Mouse (Mus musculus) forebrain, embryonic 11.5 days (tissue): Measurements from ENCODE around the gene Hoxa9. TPM values are rescaled to one million over a fixed set of nuclear protein-coding genes. Genes with fewer than 3 reads are reported as not detected.

ENCODE experiments used
- ATAC-seq: fragments of 200-750 bp; cut with Nextera tagmentation; replicated peaks from 2 replicates; pipeline ENCODE4 v1.8.0; 2017; ENCODE audit warnings: moderate TSS enrichment; ENCODE audit not compliant: low FRiP score
- DNase-seq: peaks from one replicate; pipeline ENCODE4 v3.0.0-alpha.2; 2017; ENCODE audit warnings: low spot score
- H3K27ac ChIP-seq: fragments of 300-500 bp; sonication (generic); 2 replicates; pipeline ENCODE4 v1.5.1; 2014; ENCODE audit warnings: low read depth, low read length
- H3K27me3 ChIP-seq: fragments of 300-500 bp; sonication (generic); 2 replicates; pipeline ENCODE4 v1.6.1; 2014; ENCODE audit warnings: mild to moderate bottlenecking, low read length, mixed read lengths; ENCODE audit not compliant: control insufficient read depth, insufficient read depth
- H3K36me3 ChIP-seq: fragments of 300-500 bp; sonication (generic); 2 replicates; pipeline ENCODE4 v1.6.1; 2014; ENCODE audit warnings: mild to moderate bottlenecking, low read length, moderate library complexity, mixed read lengths; ENCODE audit not compliant: control insufficient read depth, insufficient read depth
- H3K4me1 ChIP-seq: fragments of 300-500 bp; sonication (generic); replicated peaks from 2 replicates; pipeline ENCODE4 v1.6.1; 2014; ENCODE audit warnings: low read length, mixed read lengths; ENCODE audit not compliant: control insufficient read depth, insufficient read depth
- H3K4me2 ChIP-seq: fragments of 300-500 bp; sonication (generic); 2 replicates; pipeline ENCODE4 v1.6.1; 2014; ENCODE audit warnings: low read depth, mild to moderate bottlenecking, low read length, moderate library complexity, mixed read lengths; ENCODE audit not compliant: severe bottlenecking
- H3K4me3 ChIP-seq: fragments of 300-500 bp; sonication (generic); 2 replicates; pipeline ENCODE4 v1.5.1; 2014; ENCODE audit warnings: low read depth, low read length
- H3K9ac ChIP-seq: fragments of 300-500 bp; sonication (generic); 2 replicates; pipeline ENCODE4 v1.6.1; 2014; ENCODE audit warnings: low read length
- H3K9me3 ChIP-seq: fragments of 300-500 bp; sonication (generic); 2 replicates; pipeline ENCODE4 v1.6.1; 2016; ENCODE audit warnings: low read length, mixed read lengths; ENCODE audit not compliant: control insufficient read depth
- WGBS: fragments of 180-500 bp; shearing (Covaris S2); extraction: QIAGEN DNeasy Blood & Tissue Kit; methylation state at CpG from one replicate; pipeline ENCODE4 v1.1.7; 2014; 5-methylcytosine and 5-hydroxymethylcytosine counted together
- polyA plus RNA-seq: library from polyadenylated mRNA; unstranded; fragments of >200 nt; fragmentation: Nextera tagmentation; extraction: Ambion mirVana; gene quantifications from 2 replicates; pipeline ENCODE4 v1.2.1, GENCODE M21; 2014

The Hoxa9 gene
- polyA plus RNA-seq, 1 experiment from 2014 or later = not detected

- H3K4me2 ChIP-seq = no peak overlapping the region
- no peak overlapping the region for H3K9ac ChIP-seq
- H3K9me3 ChIP-seq = no peaks in the 10 kb centered on the region
- no peak overlapping the region for H3K27ac ChIP-seq
- H3K27me3 ChIP-seq = peaks cover 100% of the 10 kb centered on the region
- no peak for ATAC-seq
- no peak overlapping the region for H3K4me3 ChIP-seq
- H3K36me3 ChIP-seq = no peaks in the 10 kb centered on the region
- H3K4me1 ChIP-seq = peaks cover 9% of the 10 kb centered on the region
- 5% methylated on average over 14 of the region's 14 CpGs for WGBS
- DNase-seq = no peak
Observed at GRCm38 (mm10) chr6:52218643-52219215, 12.2 kb downstream of the Hoxa9 start.

GRCm38 (mm10) chr6:52217895-52218642 lies 12.8 kb downstream of the Hoxa9 start:
- WGBS = 2% methylated on average over 23 of the region's 23 CpGs
- H3K27me3 ChIP-seq = peaks cover 100% of the 10 kb centered on the region
- H3K27ac ChIP-seq = no peak overlapping the region
- H3K4me2 ChIP-seq = no peak overlapping the region
- no peaks in the 10 kb centered on the region for H3K9me3 ChIP-seq
- DNase-seq (no peak), ATAC-seq (no peak)
- peaks cover 9% of the 10 kb centered on the region for H3K4me1 ChIP-seq
- H3K4me3 ChIP-seq = no peak overlapping the region
- no peak overlapping the region for H3K9ac ChIP-seq
- H3K36me3 ChIP-seq = no peaks in the 10 kb centered on the region

- Histone ChIP-seq H3K4me1 (peaks cover 9% of the 10 kb centered on the region), H3K27ac (no peak overlapping the region), H3K9ac (no peak overlapping the region), H3K27me3 (peaks cover 100% of the 10 kb centered on the region), H3K4me3 (peak overlapping the region; percentile 24), H3K9me3 (no peaks in the 10 kb centered on the region), H3K36me3 (no peaks in the 10 kb centered on the region), H3K4me2 (peak overlapping the region; percentile 47)
- ATAC-seq = no peak
- DNase-seq = peak; percentile 82
- WGBS = under 1% methylated on average over 25 of the region's 25 CpGs
Observed at GRCm38 (mm10) chr6:52217459-52217768, 13.5 kb downstream of the Hoxa9 start.

- Histone ChIP-seq H3K36me3 (no peaks in the 10 kb centered on the region), H3K4me3 (peak overlapping the region; percentile 24), H3K9me3 (no peaks in the 10 kb centered on the region), H3K27ac (no peak overlapping the region), H3K9ac (no peak overlapping the region), H3K4me1 (peaks cover 9% of the 10 kb centered on the region), H3K4me2 (peak overlapping the region; percentile 47), H3K27me3 (peaks cover 100% of the 10 kb centered on the region)
- ATAC-seq = no peak
- DNase-seq = peak; percentile 70
- WGBS = 2% methylated on average over 60 of the region's 60 CpGs
Observed at GRCm38 (mm10) chr6:52216691-52217458, 14.0 kb downstream of the Hoxa9 start.

GRCm38 (mm10) chr6:52215771-52216535 lies 14.9 kb downstream of the Hoxa9 start:
- no peak overlapping the region for H3K4me2 ChIP-seq

GRCm38 (mm10) chr6:52215070-52215469 lies 15.8 kb downstream of the Hoxa9 start:
- Histone ChIP-seq H3K4me2 (no peak overlapping the region), H3K9ac (no peak overlapping the region), H3K4me3 (no peak overlapping the region), H3K9me3 (no peaks in the 10 kb centered on the region), H3K36me3 (no peaks in the 10 kb centered on the region), H3K4me1 (peaks cover 6% of the 10 kb centered on the region; the same call in 1 of the 2 replicates), H3K27ac (no peak overlapping the region), H3K27me3 (peaks cover 99% of the 10 kb centered on the region)
- DNase-seq = peak; percentile 51
- no peak for ATAC-seq
- WGBS = 12% methylated on average over 3 of the region's 3 CpGs

More at GRCm38 (mm10) chr6:52215771-52216535, 14.9 kb downstream of the Hoxa9 start:
- H3K4me3 ChIP-seq = no peak overlapping the region
- no peaks in the 10 kb centered on the region for H3K9me3 ChIP-seq
- WGBS = 2% methylated on average over 30 of the region's 30 CpGs
- peaks cover 6% of the 10 kb centered on the region for H3K4me1 ChIP-seq
- ATAC-seq (no peak), DNase-seq (peak; percentile 54)
- no peaks in the 10 kb centered on the region for H3K36me3 ChIP-seq
- H3K27ac ChIP-seq = no peak overlapping the region
- H3K27me3 ChIP-seq = peaks cover 100% of the 10 kb centered on the region
- no peak overlapping the region for H3K9ac ChIP-seq

GRCm38 (mm10) chr6:52214271-52214670 lies 16.6 kb downstream of the Hoxa9 start:
- 9% methylated on average over 5 of the region's 5 CpGs for WGBS
- H3K4me3 ChIP-seq = no peak overlapping the region
- H3K36me3 ChIP-seq = no peaks in the 10 kb centered on the region
- H3K4me1 ChIP-seq = peaks cover 6% of the 10 kb centered on the region; the same call in 1 of the 2 replicates
- no peak overlapping the region for H3K4me2 ChIP-seq
- DNase-seq (peak; percentile 49), ATAC-seq (no peak)
- H3K27ac ChIP-seq = no peak overlapping the region
- no peak overlapping the region for H3K9ac ChIP-seq
- H3K9me3 ChIP-seq = no peaks in the 10 kb centered on the region
- peaks cover 99% of the 10 kb centered on the region for H3K27me3 ChIP-seq
